Mouse (Mus musculus) cerebellum, postnatal 36 days (tissue): ENCODE results near the gene Gli2.
A peak's percentile ranks its signal among the peaks of the same experiment; 100 is the strongest.

Experiments used
- DNase-seq, 2 experiments: peaks; one replicate each; pipeline ENCODE4 v3.0.0; 2021 to 2022; ENCODE audit warnings: mixed read lengths in 2 of 2

Gli2 gene

GRCm38 (mm10) chr1:118789871-118790270, 263.5 kb downstream of the Gli2 start:
- DNase-seq = peak; percentile 13 to 14

- peak; percentile 33 to 41 for DNase-seq
Observed at GRCm38 (mm10) chr1:118789468-118789867, 264.0 kb downstream of the Gli2 start.

- DNase-seq = no peak
Observed at GRCm38 (mm10) chr1:118788813-118789212, 264.6 kb downstream of the Gli2 start.

- DNase-seq = no peak
Observed at GRCm38 (mm10) chr1:118787486-118787885, 265.9 kb downstream of the Gli2 start.
